Mouse (Mus musculus) fat pad, adult 2 months (tissue): Measurements from ENCODE around the gene Crtac1.

Source experiments
- DNase-seq: peaks from one replicate; pipeline ENCODE4 v3.0.0-alpha.2; 2011; ENCODE audit warnings: low read depth, low spot score; ENCODE audit errors: extremely low read depth

Gene Crtac1

DNA sequence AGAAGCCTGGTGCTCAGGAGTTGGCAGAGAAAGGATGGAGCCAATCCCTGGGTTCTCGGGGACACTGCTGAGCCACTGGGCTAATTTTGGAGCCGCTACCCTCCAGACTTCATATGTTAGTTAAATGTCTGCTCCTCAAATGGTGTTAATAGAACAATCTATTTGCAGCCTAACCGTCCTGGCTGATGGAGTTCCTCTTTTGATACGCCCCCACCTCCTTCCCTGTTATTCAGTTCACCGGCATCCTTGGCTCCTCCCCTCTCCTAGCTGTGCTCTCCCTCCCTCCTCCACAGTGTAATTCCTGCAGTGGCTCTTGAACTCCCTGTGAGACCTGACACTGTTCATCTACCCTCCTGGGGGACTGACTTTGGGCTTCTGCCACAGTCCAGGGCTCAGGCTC, 185.0 kb downstream of the Crtac1 start:
- no peak for DNase-seq

DNA sequence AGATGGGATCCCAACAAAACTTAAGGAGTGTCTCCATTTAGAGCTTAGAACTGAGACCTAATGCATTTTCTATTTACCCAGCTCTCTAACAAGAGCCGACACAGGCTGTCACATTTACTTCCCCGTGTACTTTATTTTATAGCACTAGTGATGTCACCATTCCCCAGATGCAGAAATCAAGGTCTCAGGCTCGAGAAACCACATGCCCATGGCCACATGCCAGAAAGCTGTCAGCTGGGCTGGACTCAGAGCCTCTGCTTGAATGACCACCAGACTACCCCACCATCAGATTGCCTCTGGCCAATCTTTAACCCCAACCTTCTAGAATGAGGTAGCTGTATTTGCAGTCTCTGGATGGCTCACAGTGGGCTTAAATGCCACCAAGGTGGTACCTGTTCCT, 188.2 kb downstream of the Crtac1 start:
- DNase-seq: no peak

DNA sequence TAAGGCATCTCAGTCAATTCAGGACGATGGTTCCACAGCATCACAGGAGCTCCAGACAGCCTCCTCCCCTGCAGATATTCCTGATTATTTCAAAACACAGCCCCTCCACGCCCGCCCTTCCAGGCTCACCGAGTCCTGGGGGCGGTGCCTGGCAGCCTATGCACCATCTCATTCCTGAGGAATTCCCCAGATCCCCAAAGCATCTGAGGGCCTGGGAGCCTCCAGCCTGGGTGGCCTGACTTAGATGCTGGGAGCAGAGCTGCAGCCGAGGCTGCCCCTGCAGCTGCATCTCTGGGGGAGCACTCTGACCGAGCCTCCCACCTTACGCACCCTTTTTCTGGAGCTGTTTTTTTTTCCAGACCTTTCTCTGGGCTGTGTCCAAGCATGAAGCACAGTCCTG, 190.7 kb downstream of the Crtac1 start:
- DNase-seq: no peak

DNA sequence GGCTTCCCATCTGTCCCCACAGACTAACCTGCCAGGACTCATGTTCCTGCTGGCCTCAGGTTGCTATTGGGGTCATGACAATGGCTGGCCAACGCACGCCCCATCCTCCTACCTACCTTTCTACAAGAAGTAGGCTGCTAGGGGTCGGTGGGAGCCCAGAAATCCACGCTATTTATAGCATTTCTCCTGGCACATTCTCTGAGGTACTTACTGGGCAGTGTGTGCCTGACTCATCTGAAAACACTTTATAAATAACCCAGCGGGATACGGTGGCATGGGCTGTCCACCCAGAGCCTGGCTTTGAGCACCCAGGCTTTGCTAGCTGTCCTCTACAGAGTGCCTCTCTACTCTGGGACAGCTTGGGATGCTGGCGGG, 193.3 kb downstream of the Crtac1 start:
- no peak for DNase-seq

DNA sequence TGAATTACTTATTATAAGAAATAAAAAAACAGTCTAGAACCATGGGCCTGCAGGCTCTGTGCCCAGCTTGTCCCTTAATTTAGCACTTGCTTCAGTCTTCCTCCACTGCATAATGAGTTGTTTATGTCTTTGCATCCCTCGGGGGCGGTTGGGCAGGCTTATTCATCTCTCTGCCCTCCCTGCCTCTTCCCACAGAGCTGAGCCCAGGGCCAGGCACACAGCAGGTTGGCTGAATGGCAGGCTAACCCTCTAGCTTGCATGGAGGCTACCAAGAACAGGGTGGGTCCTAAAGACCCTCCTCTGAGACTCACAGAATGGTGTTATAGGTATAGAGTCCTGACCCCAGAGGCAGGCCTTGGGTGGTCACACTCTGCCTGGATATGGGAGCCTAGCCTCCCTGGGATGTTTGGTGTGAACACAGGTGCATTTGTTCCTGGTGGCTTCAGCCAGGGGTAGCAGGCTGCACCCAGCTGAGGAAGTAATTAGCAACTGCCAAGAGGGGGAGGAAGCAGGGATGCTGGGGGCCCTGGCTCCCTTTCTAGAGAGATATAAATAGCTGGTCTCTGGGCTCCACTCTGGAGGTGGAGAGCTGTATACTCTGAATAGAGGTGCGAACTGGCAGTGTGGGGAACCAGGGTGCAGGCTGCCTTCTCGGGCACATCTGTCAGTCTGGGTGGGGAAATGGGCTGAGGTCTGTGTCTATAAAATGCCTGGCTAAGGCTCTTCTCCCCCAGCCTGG, 193.8 kb downstream of the Crtac1 start:
- DNase-seq: no peak
